Mouse (Mus musculus) forebrain, embryonic 16.5 days (tissue): Measurements from ENCODE around the gene Mitf. TPM values are rescaled to one million over a fixed set of nuclear protein-coding genes. Genes with fewer than 3 reads are reported as not detected.
A peak's percentile ranks its signal among the peaks of the same experiment; 100 is the strongest.

Experiments
- ATAC-seq: fragments of 200-750 bp; cut with Nextera tagmentation; 2 replicates; pipeline ENCODE4 v1.8.0; 2017; ENCODE audit warnings: mild to moderate bottlenecking, moderate library complexity
- H3K27ac ChIP-seq: fragments of 300-500 bp; sonication (generic); 2 replicates; pipeline ENCODE4 v1.5.1; 2014; ENCODE audit warnings: low read length, control low read depth
- H3K27me3 ChIP-seq: fragments of 300-500 bp; sonication (generic); replicated peaks from 2 replicates; pipeline ENCODE4 v1.6.1; 2014; ENCODE audit warnings: low read length; ENCODE audit not compliant: control insufficient read depth, insufficient read depth
- H3K36me3 ChIP-seq: fragments of 300-500 bp; sonication (generic); 2 replicates; pipeline ENCODE4 v1.6.1; 2014; ENCODE audit not compliant: control insufficient read depth, insufficient read depth
- H3K4me1 ChIP-seq: fragments of 300-500 bp; sonication (generic); replicated peaks from 2 replicates; pipeline ENCODE4 v1.6.1; 2014; ENCODE audit warnings: low read length; ENCODE audit not compliant: control insufficient read depth, insufficient read depth
- H3K4me2 ChIP-seq: fragments of 300-500 bp; sonication (generic); 2 replicates; pipeline ENCODE4 v1.6.1; 2014; ENCODE audit warnings: mild to moderate bottlenecking, low read length, control low read depth
- H3K4me3 ChIP-seq: fragments of 300-500 bp; sonication (generic); replicated peaks from 2 replicates; pipeline ENCODE4 v1.5.1; 2014; ENCODE audit warnings: mild to moderate bottlenecking, low read length, control low read depth
- H3K9ac ChIP-seq: fragments of 300-500 bp; sonication (generic); replicated peaks from 2 replicates; pipeline ENCODE4 v1.6.1; 2014; ENCODE audit warnings: low read depth, low read length, control low read depth
- H3K9me3 ChIP-seq: fragments of 300-500 bp; sonication (generic); 2 replicates; pipeline ENCODE4 v1.6.1; 2016; ENCODE audit warnings: low read length; ENCODE audit not compliant: control insufficient read depth
- WGBS: fragments of 180-500 bp; shearing (Covaris S2); extraction: QIAGEN DNeasy Blood & Tissue Kit; methylation state at CpG from one replicate; pipeline ENCODE4 v1.1.7; 2014; 5-methylcytosine and 5-hydroxymethylcytosine counted together
- polyA plus RNA-seq: library from polyadenylated mRNA; unstranded; fragments of >200 nt; fragmentation: Nextera tagmentation; extraction: Ambion mirVana; gene quantifications from 2 replicates; pipeline ENCODE4 v1.2.1, GENCODE M21; 2015

Gene Mitf
- polyA plus RNA-seq, 1 experiment from 2014 or later: 0.84 TPM

- Histone ChIP-seq H3K9ac (no peak overlapping the region), H3K4me1 (no peaks in the 10 kb centered on the region), H3K27ac (no peak overlapping the region), H3K36me3 (no peaks in the 10 kb centered on the region), H3K4me3 (no peak overlapping the region), H3K9me3 (no peaks in the 10 kb centered on the region), H3K4me2 (no peak overlapping the region), H3K27me3 (no peaks in the 10 kb centered on the region)
- no peak for ATAC-seq
- WGBS: 21% methylated on average over 6 of the region's 6 CpGs
These were observed 24.6 kb upstream of the Mitf start for GRCm38 (mm10) chr6:97782291-97782690.

- Histone ChIP-seq H3K4me2 (no peak overlapping the region), H3K27me3 (no peaks in the 10 kb centered on the region), H3K9ac (no peak overlapping the region), H3K9me3 (no peaks in the 10 kb centered on the region), H3K27ac (no peak overlapping the region), H3K4me3 (no peak overlapping the region), H3K4me1 (no peaks in the 10 kb centered on the region), H3K36me3 (no peaks in the 10 kb centered on the region)
- ATAC-seq: no peak
- 75% methylated on average over 4 of the region's 4 CpGs for WGBS
These were observed 20.0 kb upstream of the Mitf start for GRCm38 (mm10) chr6:97786871-97787270.

- no peak overlapping the region for H3K4me3 ChIP-seq
- H3K36me3 ChIP-seq: no peaks in the 10 kb centered on the region
- no peak overlapping the region for H3K27ac ChIP-seq
- ATAC-seq: no peak
- no peaks in the 10 kb centered on the region for H3K9me3 ChIP-seq
- H3K27me3 ChIP-seq: no peaks in the 10 kb centered on the region
- no peaks in the 10 kb centered on the region for H3K4me1 ChIP-seq
- WGBS: 87% methylated on average over 9 of the region's 9 CpGs
- no peak overlapping the region for H3K9ac ChIP-seq
- H3K4me2 ChIP-seq: no peak overlapping the region
These were observed 18.4 kb upstream of the Mitf start for GRCm38 (mm10) chr6:97788361-97788974.

- Histone ChIP-seq H3K27me3 (no peaks in the 10 kb centered on the region), H3K9me3 (no peaks in the 10 kb centered on the region), H3K27ac (no peak overlapping the region), H3K36me3 (no peaks in the 10 kb centered on the region), H3K4me2 (no peak overlapping the region), H3K4me1 (no peaks in the 10 kb centered on the region), H3K4me3 (no peak overlapping the region), H3K9ac (no peak overlapping the region)
- no peak for ATAC-seq
- WGBS: 79% methylated on average over 7 of the region's 7 CpGs
These were observed 17.2 kb upstream of the Mitf start for GRCm38 (mm10) chr6:97789700-97790099.

GRCm38 (mm10) chr6:97792104-97792503 lies 14.7 kb upstream of the Mitf start:
- 86% methylated on average over 1 of the region's 1 CpGs for WGBS
- Histone ChIP-seq H3K36me3 (no peaks in the 10 kb centered on the region), H3K4me2 (no peak overlapping the region), H3K27me3 (no peaks in the 10 kb centered on the region), H3K27ac (no peak overlapping the region), H3K4me3 (no peak overlapping the region), H3K9me3 (no peaks in the 10 kb centered on the region), H3K9ac (no peak overlapping the region), H3K4me1 (no peaks in the 10 kb centered on the region)
- no peak for ATAC-seq

- no peaks in the 10 kb centered on the region for H3K9me3 ChIP-seq
- H3K27ac ChIP-seq: no peak overlapping the region
- H3K27me3 ChIP-seq: no peaks in the 10 kb centered on the region
- H3K4me1 ChIP-seq: no peaks in the 10 kb centered on the region
- H3K4me3 ChIP-seq: no peak overlapping the region
- WGBS: 44% methylated on average over 2 of the region's 2 CpGs
- ATAC-seq: no peak
- H3K36me3 ChIP-seq: no peaks in the 10 kb centered on the region
- no peak overlapping the region for H3K9ac ChIP-seq
- no peak overlapping the region for H3K4me2 ChIP-seq
These were observed 11.7 kb upstream of the Mitf start for GRCm38 (mm10) chr6:97795175-97795574.

GRCm38 (mm10) chr6:97800615-97801014 lies 6.2 kb upstream of the Mitf start:
- Histone ChIP-seq H3K9me3 (no peaks in the 10 kb centered on the region), H3K27ac (no peak overlapping the region), H3K4me3 (no peak overlapping the region), H3K36me3 (no peaks in the 10 kb centered on the region), H3K9ac (no peak overlapping the region), H3K4me2 (no peak overlapping the region), H3K4me1 (no peaks in the 10 kb centered on the region), H3K27me3 (peaks cover 2% of the 10 kb centered on the region; the same call in 1 of the 2 replicates)
- no peak for ATAC-seq
- 60% methylated on average over 2 of the region's 2 CpGs for WGBS

- Histone ChIP-seq H3K9ac (no peak overlapping the region), H3K4me1 (peaks cover 11% of the 10 kb centered on the region), H3K27ac (no peak overlapping the region), H3K27me3 (peaks cover 6% of the 10 kb centered on the region; the same call in 1 of the 2 replicates), H3K4me2 (peak overlapping the region; percentile 98), H3K4me3 (peak overlapping the region; percentile 54), H3K36me3 (no peaks in the 10 kb centered on the region), H3K9me3 (no peaks in the 10 kb centered on the region)
- WGBS: 41% methylated on average over 5 of the region's 5 CpGs
- no peak for ATAC-seq
These were observed 801 bp upstream of the Mitf start for GRCm38 (mm10) chr6:97806051-97806450.

GRCm38 (mm10) chr6:97814191-97814590 lies 7.3 kb downstream of the Mitf start:
- no peak for ATAC-seq
- Histone ChIP-seq H3K4me1 (no peaks in the 10 kb centered on the region), H3K36me3 (no peaks in the 10 kb centered on the region), H3K27me3 (no peaks in the 10 kb centered on the region), H3K4me2 (no peak overlapping the region), H3K4me3 (no peak overlapping the region), H3K27ac (no peak overlapping the region), H3K9me3 (no peaks in the 10 kb centered on the region), H3K9ac (no peak overlapping the region)
- WGBS: 84% methylated on average over 4 of the region's 4 CpGs

- Histone ChIP-seq H3K4me2 (no peak overlapping the region), H3K4me3 (no peak overlapping the region), H3K27me3 (no peaks in the 10 kb centered on the region), H3K36me3 (no peaks in the 10 kb centered on the region), H3K9me3 (no peaks in the 10 kb centered on the region), H3K27ac (no peak overlapping the region), H3K9ac (no peak overlapping the region), H3K4me1 (no peaks in the 10 kb centered on the region)
- WGBS: 50% methylated on average over 1 of the region's 1 CpGs
- ATAC-seq: no peak
These were observed 8.9 kb downstream of the Mitf start for GRCm38 (mm10) chr6:97815723-97816122.
